Mouse (Mus musculus): ENCODE data around the gene Moxd1.

Gene Moxd1

GRCm38 (mm10) chr10:24223449-24224143 is at the start of gene Moxd1:
TSS of gene Moxd1 (plus strand) at chr10:24223517.
- peak in 1 of 2 experiments; percentile 30 for DNase-seq (ENCODE audit: low spot score in 2 of 2)

GRCm38 (mm10) chr10:24190392-24190791 is 32.9 kb upstream of the Moxd1 start:
- no peak for DNase-seq (ENCODE audit: low spot score in 2 of 2)

GRCm38 (mm10) chr10:24191977-24192376 is 31.3 kb upstream of the Moxd1 start:
- DNase-seq (ENCODE audit: low spot score in 2 of 2): no peak

- DNase-seq (ENCODE audit: low spot score in 2 of 2): no peak
These were observed 24.0 kb upstream of the Moxd1 start for GRCm38 (mm10) chr10:24199303-24199702.

GRCm38 (mm10) chr10:24200099-24200498 is 23.2 kb upstream of the Moxd1 start:
- no peak for DNase-seq (ENCODE audit: low spot score in 2 of 2)

GRCm38 (mm10) chr10:24210075-24210474 is 13.2 kb upstream of the Moxd1 start:
- no peak for DNase-seq (ENCODE audit: low spot score in 2 of 2)

GRCm38 (mm10) chr10:24213297-24213696 is 10.0 kb upstream of the Moxd1 start:
- no peak for DNase-seq (ENCODE audit: low spot score in 2 of 2)

- no peak for DNase-seq (ENCODE audit: low spot score in 2 of 2)
These were observed 5.6 kb upstream of the Moxd1 start for GRCm38 (mm10) chr10:24217558-24218268.

- DNase-seq (ENCODE audit: low spot score in 2 of 2): no peak
These were observed 2.4 kb upstream of the Moxd1 start for GRCm38 (mm10) chr10:24220931-24221330.

GRCm38 (mm10) chr10:24222911-24223310 is 406 bp upstream of the Moxd1 start:
- no peak for DNase-seq (ENCODE audit: low spot score in 2 of 2)

- no peak for DNase-seq (ENCODE audit: low spot score in 2 of 2)
These were observed 1.3 kb downstream of the Moxd1 start for GRCm38 (mm10) chr10:24224591-24224990.

- DNase-seq (ENCODE audit: low spot score in 2 of 2): no peak
These were observed 5.2 kb downstream of the Moxd1 start for GRCm38 (mm10) chr10:24228318-24229183.

GRCm38 (mm10) chr10:24232281-24232680 is 9.0 kb downstream of the Moxd1 start:
- no peak for DNase-seq (ENCODE audit: low spot score in 2 of 2)

- DNase-seq (ENCODE audit: low spot score in 2 of 2): peak in 1 of 2 experiments; percentile 15
These were observed 12.3 kb downstream of the Moxd1 start for GRCm38 (mm10) chr10:24235426-24236283.

- no peak for DNase-seq (ENCODE audit: low spot score in 2 of 2)
These were observed 23.5 kb downstream of the Moxd1 start for GRCm38 (mm10) chr10:24246815-24247214.

GRCm38 (mm10) chr10:24248116-24248515 is 24.8 kb downstream of the Moxd1 start:
- no peak for DNase-seq (ENCODE audit: low spot score in 2 of 2)

GRCm38 (mm10) chr10:24251631-24252030 is 28.3 kb downstream of the Moxd1 start:
- DNase-seq (ENCODE audit: low spot score in 2 of 2): no peak

GRCm38 (mm10) chr10:24258150-24258549 is 34.8 kb downstream of the Moxd1 start:
- no peak for DNase-seq (ENCODE audit: low spot score in 2 of 2)

GRCm38 (mm10) chr10:24258885-24259284 is 35.6 kb downstream of the Moxd1 start:
- no peak for DNase-seq (ENCODE audit: low spot score in 2 of 2)

GRCm38 (mm10) chr10:24259794-24260590 is 36.7 kb downstream of the Moxd1 start:
- DNase-seq (ENCODE audit: low spot score in 2 of 2): no peak

Data from spleen, postnatal 10 days (tissue).